Mouse (Mus musculus): Measurements from ENCODE around the gene Reg4. TPM values are rescaled to one million over a fixed set of nuclear protein-coding genes. Genes with fewer than 3 reads are reported as not detected.
A peak's percentile ranks its signal among the peaks of the same experiment; 100 is the strongest.

Reg4 gene
- polyA plus RNA-seq (2015; fragmentation: Nextera tagmentation; extraction: Ambion mirVana) = not detected in 2 replicates

GRCm38 (mm10) chr3:98221856-98222255 is at the start of gene Reg4:
TSS of gene Reg4 (plus strand) at chr3:98222156.
- no peaks in the 10 kb centered on the region for H3K27me3 ChIP-seq
- WGBS = 88% methylated on average over 8 of the region's 8 CpGs
- ATAC-seq (ENCODE audit: insufficient number of reproducible peaks, low FRiP score, low TSS enrichment, low read depth) = no peak
- H3K4me2 ChIP-seq (replicated peaks) = no peak within 1 kb of the TSS
- no peaks in the 10 kb centered on the region for H3K36me3 ChIP-seq
- H3K27ac ChIP-seq (replicated peaks) = no peak within 1 kb of the TSS
- no peaks in the 10 kb centered on the region for H3K9me3 ChIP-seq (replicated peaks)
- no peak within 1 kb of the TSS for H3K4me3 ChIP-seq (replicated peaks)
- no peaks in the 10 kb centered on the region for H3K4me1 ChIP-seq
- H3K9ac ChIP-seq = no peak within 1 kb of the TSS

- H3K9ac ChIP-seq = no peak overlapping the region
- H3K4me3 ChIP-seq (replicated peaks) = no peak overlapping the region
- H3K4me2 ChIP-seq (replicated peaks) = no peak overlapping the region
- H3K36me3 ChIP-seq = no peaks in the 10 kb centered on the region
- no peaks in the 10 kb centered on the region for H3K4me1 ChIP-seq
- H3K27me3 ChIP-seq = no peaks in the 10 kb centered on the region
- no peaks in the 10 kb centered on the region for H3K9me3 ChIP-seq (replicated peaks)
- peak overlapping the region; percentile 74 for H3K27ac ChIP-seq (replicated peaks)
- 60% methylated on average over 4 of the region's 4 CpGs for WGBS
- ATAC-seq (ENCODE audit: insufficient number of reproducible peaks, low FRiP score, low TSS enrichment, low read depth) = 0 out of 2 replicates have a peak, but pooled peaks have one; percentile 19
These were observed 43.6 kb upstream of the Reg4 start for GRCm38 (mm10) chr3:98178340-98178739.

- Histone ChIP-seq H3K36me3 (no peaks in the 10 kb centered on the region), H3K4me2 (replicated peaks) (no peak overlapping the region), H3K4me1 (no peaks in the 10 kb centered on the region), H3K4me3 (replicated peaks) (no peak overlapping the region), H3K27me3 (no peaks in the 10 kb centered on the region), H3K9me3 (replicated peaks) (no peaks in the 10 kb centered on the region), H3K9ac (no peak overlapping the region), H3K27ac (replicated peaks) (no peak overlapping the region)
- no peak for ATAC-seq (ENCODE audit: insufficient number of reproducible peaks, low FRiP score, low TSS enrichment, low read depth)
- 22% methylated on average over 7 of the region's 7 CpGs for WGBS
These were observed 41.2 kb upstream of the Reg4 start for GRCm38 (mm10) chr3:98180805-98181204.

- Histone ChIP-seq H3K4me3 (replicated peaks) (no peak overlapping the region), H3K9me3 (replicated peaks) (no peaks in the 10 kb centered on the region), H3K27ac (replicated peaks) (no peak overlapping the region), H3K36me3 (no peaks in the 10 kb centered on the region), H3K9ac (no peak overlapping the region), H3K4me1 (no peaks in the 10 kb centered on the region), H3K4me2 (replicated peaks) (no peak overlapping the region), H3K27me3 (no peaks in the 10 kb centered on the region)
- no peak for ATAC-seq (ENCODE audit: insufficient number of reproducible peaks, low FRiP score, low TSS enrichment, low read depth)
- 67% methylated on average over 10 of the region's 10 CpGs for WGBS
These were observed 36.7 kb upstream of the Reg4 start for GRCm38 (mm10) chr3:98185163-98185714.

GRCm38 (mm10) chr3:98187777-98188176 is 34.2 kb upstream of the Reg4 start:
- Histone ChIP-seq H3K4me3 (replicated peaks) (no peak overlapping the region), H3K4me1 (no peaks in the 10 kb centered on the region), H3K36me3 (no peaks in the 10 kb centered on the region), H3K9me3 (replicated peaks) (no peaks in the 10 kb centered on the region), H3K9ac (no peak overlapping the region), H3K27ac (replicated peaks) (no peak overlapping the region), H3K4me2 (replicated peaks) (no peak overlapping the region), H3K27me3 (no peaks in the 10 kb centered on the region)
- WGBS = 95% methylated on average over 3 of the region's 3 CpGs
- ATAC-seq (ENCODE audit: insufficient number of reproducible peaks, low FRiP score, low TSS enrichment, low read depth) = no peak

- ATAC-seq (ENCODE audit: insufficient number of reproducible peaks, low FRiP score, low TSS enrichment, low read depth) = peak; percentile 57; the same call in 1 of the 2 replicates
- H3K4me2 ChIP-seq (replicated peaks) = no peak overlapping the region
- no peaks in the 10 kb centered on the region for H3K4me1 ChIP-seq
- no peak overlapping the region for H3K9ac ChIP-seq
- no peaks in the 10 kb centered on the region for H3K9me3 ChIP-seq (replicated peaks)
- no peak overlapping the region for H3K27ac ChIP-seq (replicated peaks)
- WGBS = 25% methylated on average over 9 of the region's 9 CpGs
- H3K4me3 ChIP-seq (replicated peaks) = no peak overlapping the region
- no peaks in the 10 kb centered on the region for H3K36me3 ChIP-seq
- H3K27me3 ChIP-seq = no peaks in the 10 kb centered on the region
These were observed 24.0 kb upstream of the Reg4 start for GRCm38 (mm10) chr3:98197711-98198532.

- no peak overlapping the region for H3K4me2 ChIP-seq (replicated peaks)
- ATAC-seq (ENCODE audit: insufficient number of reproducible peaks, low FRiP score, low TSS enrichment, low read depth) = no peak
- no peak overlapping the region for H3K4me3 ChIP-seq (replicated peaks)
- H3K27me3 ChIP-seq = no peaks in the 10 kb centered on the region
- no peak overlapping the region for H3K9ac ChIP-seq
- WGBS = 26% methylated on average over 5 of the region's 5 CpGs
- H3K4me1 ChIP-seq = no peaks in the 10 kb centered on the region
- H3K27ac ChIP-seq (replicated peaks) = no peak overlapping the region
- H3K9me3 ChIP-seq (replicated peaks) = no peaks in the 10 kb centered on the region
- H3K36me3 ChIP-seq = no peaks in the 10 kb centered on the region
These were observed 22.2 kb upstream of the Reg4 start for GRCm38 (mm10) chr3:98199747-98200146.

GRCm38 (mm10) chr3:98203282-98203681 is 18.7 kb upstream of the Reg4 start:
- Histone ChIP-seq H3K9ac (no peak overlapping the region), H3K27ac (replicated peaks) (no peak overlapping the region), H3K4me2 (replicated peaks) (no peak overlapping the region), H3K4me1 (no peaks in the 10 kb centered on the region), H3K27me3 (no peaks in the 10 kb centered on the region), H3K9me3 (replicated peaks) (no peaks in the 10 kb centered on the region), H3K4me3 (replicated peaks) (no peak overlapping the region), H3K36me3 (no peaks in the 10 kb centered on the region)
- ATAC-seq (ENCODE audit: insufficient number of reproducible peaks, low FRiP score, low TSS enrichment, low read depth) = no peak
- 74% methylated on average over 5 of the region's 5 CpGs for WGBS

GRCm38 (mm10) chr3:98206977-98207376 is 15.0 kb upstream of the Reg4 start:
- no peaks in the 10 kb centered on the region for H3K4me1 ChIP-seq
- H3K27me3 ChIP-seq = no peaks in the 10 kb centered on the region
- H3K27ac ChIP-seq (replicated peaks) = no peak overlapping the region
- H3K9me3 ChIP-seq (replicated peaks) = no peaks in the 10 kb centered on the region
- H3K9ac ChIP-seq = no peak overlapping the region
- WGBS = 58% methylated on average over 3 of the region's 3 CpGs
- no peak overlapping the region for H3K4me2 ChIP-seq (replicated peaks)
- no peak overlapping the region for H3K4me3 ChIP-seq (replicated peaks)
- no peaks in the 10 kb centered on the region for H3K36me3 ChIP-seq
- no peak for ATAC-seq (ENCODE audit: insufficient number of reproducible peaks, low FRiP score, low TSS enrichment, low read depth)

- ATAC-seq (ENCODE audit: insufficient number of reproducible peaks, low FRiP score, low TSS enrichment, low read depth) = no peak
- no peak overlapping the region for H3K4me3 ChIP-seq (replicated peaks)
- H3K27me3 ChIP-seq = no peaks in the 10 kb centered on the region
- 87% methylated on average over 4 of the region's 4 CpGs for WGBS
- no peaks in the 10 kb centered on the region for H3K4me1 ChIP-seq
- H3K27ac ChIP-seq (replicated peaks) = no peak overlapping the region
- H3K9me3 ChIP-seq (replicated peaks) = no peaks in the 10 kb centered on the region
- H3K9ac ChIP-seq = no peak overlapping the region
- H3K4me2 ChIP-seq (replicated peaks) = no peak overlapping the region
- no peaks in the 10 kb centered on the region for H3K36me3 ChIP-seq
These were observed 12.8 kb upstream of the Reg4 start for GRCm38 (mm10) chr3:98209161-98209560.

GRCm38 (mm10) chr3:98210860-98211259 is 11.1 kb upstream of the Reg4 start:
- ATAC-seq (ENCODE audit: insufficient number of reproducible peaks, low FRiP score, low TSS enrichment, low read depth) = no peak
- WGBS = 57% methylated on average over 10 of the region's 10 CpGs

More at GRCm38 (mm10) chr3:98210860-98211259, 11.1 kb upstream of the Reg4 start:
- no peaks in the 10 kb centered on the region for H3K27me3 ChIP-seq
- no peaks in the 10 kb centered on the region for H3K4me1 ChIP-seq
- H3K36me3 ChIP-seq = no peaks in the 10 kb centered on the region
- no peak overlapping the region for H3K9ac ChIP-seq
- no peak overlapping the region for H3K4me2 ChIP-seq (replicated peaks)
- no peak overlapping the region for H3K4me3 ChIP-seq (replicated peaks)
- H3K27ac ChIP-seq (replicated peaks) = no peak overlapping the region
- H3K9me3 ChIP-seq (replicated peaks) = no peaks in the 10 kb centered on the region

Measured in embryonic facial prominence, embryonic 15.5 days (tissue).